Mouse (Mus musculus) stomach, embryonic 16.5 days (tissue): ENCODE data around the gene Prex1. TPM values are rescaled to one million over a fixed set of nuclear protein-coding genes. Genes with fewer than 3 reads are reported as not detected.
"Not testable (repeated sequence)": the region's sequence is repeated elsewhere in the genome, so short reads cannot be mapped to it uniquely, and the experiment has no call there.

Source experiments
- ATAC-seq: fragments of 200-750 bp; cut with Nextera tagmentation; 2 replicates; pipeline ENCODE4 v1.8.0; 2017; ENCODE audit warnings: moderate number of reproducible peaks, moderate TSS enrichment; ENCODE audit not compliant: insufficient read depth, low FRiP score
- H3K27ac ChIP-seq: fragments of 300-500 bp; sonication (generic); 2 replicates; pipeline ENCODE4 v1.5.1; 2014; ENCODE audit warnings: low read length
- H3K27me3 ChIP-seq: fragments of 300-500 bp; sonication (generic); 2 replicates; pipeline ENCODE4 v1.6.1; 2014; ENCODE audit warnings: low read length, control low read depth, mixed read lengths; ENCODE audit not compliant: control insufficient read depth, insufficient read depth
- H3K36me3 ChIP-seq: fragments of 300-500 bp; sonication (generic); 2 replicates; pipeline ENCODE4 v1.6.1; 2014; ENCODE audit warnings: low read length; ENCODE audit not compliant: control insufficient read depth, insufficient read depth
- H3K4me1 ChIP-seq: fragments of 300-500 bp; sonication (generic); 2 replicates; pipeline ENCODE4 v1.6.1; 2014; ENCODE audit warnings: low read length, control low read depth, mixed read lengths; ENCODE audit not compliant: control insufficient read depth, insufficient read depth
- H3K4me2 ChIP-seq: fragments of 300-500 bp; sonication (generic); 2 replicates; pipeline ENCODE4 v1.6.1; 2014; ENCODE audit warnings: low read depth, low read length, mixed read lengths
- H3K4me3 ChIP-seq: fragments of 300-500 bp; sonication (generic); replicated peaks from 2 replicates; pipeline ENCODE4 v1.5.1; 2014; ENCODE audit warnings: mild to moderate bottlenecking, low read length
- H3K9ac ChIP-seq: fragments of 300-500 bp; sonication (generic); 2 replicates; pipeline ENCODE4 v1.6.1; 2014; ENCODE audit warnings: low read length
- H3K9me3 ChIP-seq: fragments of 300-500 bp; sonication (generic); replicated peaks from 2 replicates; pipeline ENCODE4 v1.6.1; 2016; ENCODE audit warnings: low read length, control low read depth; ENCODE audit not compliant: control insufficient read depth
- WGBS: fragments of 180-500 bp; shearing (Covaris S2); extraction: QIAGEN DNeasy Blood & Tissue Kit; methylation state at CpG from one replicate; pipeline ENCODE4 v1.1.7; 2014; 5-methylcytosine and 5-hydroxymethylcytosine counted together
- polyA plus RNA-seq: library from polyadenylated mRNA; unstranded; fragments of >200 nt; fragmentation: Nextera tagmentation; extraction: Ambion mirVana; gene quantifications from 2 replicates; pipeline ENCODE4 v1.2.1, GENCODE M21; 2015

Gene Prex1
- polyA plus RNA-seq, 1 experiment from 2014 or later: 11.0 TPM

- ATAC-seq: no peak
- WGBS: 81% methylated on average over 6 of the region's 6 CpGs
- H3K4me3 ChIP-seq: no peak overlapping the region
These were observed 27.8 kb upstream of the Prex1 start for GRCm38 (mm10) chr2:166741445-166741844.

GRCm38 (mm10) chr2:166740396-166740795 lies 26.8 kb upstream of the Prex1 start:
- Histone ChIP-seq H3K27ac (no peak overlapping the region), H3K4me1 (0 out of 2 replicates have a peak, but pooled peaks cover 4% of the 10 kb centered on the region), H3K4me2 (no peak overlapping the region), H3K4me3 (no peak overlapping the region), H3K9me3 (no peaks in the 10 kb centered on the region), H3K9ac (no peak overlapping the region), H3K27me3 (no peaks in the 10 kb centered on the region), H3K36me3 (no peaks in the 10 kb centered on the region)
- 69% methylated on average over 6 of the region's 6 CpGs for WGBS
- ATAC-seq: no peak

More at GRCm38 (mm10) chr2:166741445-166741844, 27.8 kb upstream of the Prex1 start:
- H3K4me1 ChIP-seq: no peaks in the 10 kb centered on the region
- H3K9me3 ChIP-seq: no peaks in the 10 kb centered on the region
- no peak overlapping the region for H3K4me2 ChIP-seq
- H3K27me3 ChIP-seq: no peaks in the 10 kb centered on the region
- no peaks in the 10 kb centered on the region for H3K36me3 ChIP-seq
- no peak overlapping the region for H3K27ac ChIP-seq
- no peak overlapping the region for H3K9ac ChIP-seq

GRCm38 (mm10) chr2:166737307-166737706 lies 23.7 kb upstream of the Prex1 start:
- Histone ChIP-seq H3K27me3 (no peaks in the 10 kb centered on the region), H3K27ac (no peak overlapping the region), H3K4me1 (0 out of 2 replicates have a peak, but pooled peaks cover 4% of the 10 kb centered on the region), H3K4me3 (no peak overlapping the region), H3K4me2 (no peak overlapping the region), H3K36me3 (no peaks in the 10 kb centered on the region), H3K9me3 (no peaks in the 10 kb centered on the region), H3K9ac (no peak overlapping the region)
- WGBS: 64% methylated on average over 7 of the region's 7 CpGs
- no peak for ATAC-seq

GRCm38 (mm10) chr2:166735469-166736001 lies 21.9 kb upstream of the Prex1 start:
- H3K9me3 ChIP-seq: no peaks in the 10 kb centered on the region
- no peaks in the 10 kb centered on the region for H3K36me3 ChIP-seq
- WGBS: 30% methylated on average over 15 of the region's 15 CpGs
- H3K27ac ChIP-seq: no peak overlapping the region
- H3K4me1 ChIP-seq: 0 out of 2 replicates have a peak, but pooled peaks cover 4% of the 10 kb centered on the region
- H3K9ac ChIP-seq: no peak overlapping the region; the same call in 1 of the 2 replicates
- peak overlapping the region; percentile 40; the same call in 1 of the 2 replicates for H3K4me2 ChIP-seq
- H3K27me3 ChIP-seq: no peaks in the 10 kb centered on the region
- peak; percentile 12; the same call in 1 of the 2 replicates for ATAC-seq
- peak overlapping the region; percentile 21 for H3K4me3 ChIP-seq

GRCm38 (mm10) chr2:166732860-166733259 lies 19.2 kb upstream of the Prex1 start:
- Histone ChIP-seq H3K4me3 (no peak overlapping the region), H3K4me2 (no peak overlapping the region), H3K4me1 (peaks cover 12% of the 10 kb centered on the region; the same call in 1 of the 2 replicates), H3K9ac (no peak overlapping the region), H3K27me3 (no peaks in the 10 kb centered on the region), H3K9me3 (no peaks in the 10 kb centered on the region), H3K36me3 (no peaks in the 10 kb centered on the region), H3K27ac (no peak overlapping the region)
- WGBS: 87% methylated on average over 2 of the region's 2 CpGs
- no peak for ATAC-seq

- Histone ChIP-seq H3K4me2 (no peak overlapping the region), H3K4me3 (no peak overlapping the region), H3K4me1 (peaks cover 12% of the 10 kb centered on the region; the same call in 1 of the 2 replicates), H3K27me3 (no peaks in the 10 kb centered on the region), H3K36me3 (no peaks in the 10 kb centered on the region), H3K9ac (no peak overlapping the region), H3K27ac (no peak overlapping the region), H3K9me3 (no peaks in the 10 kb centered on the region)
- ATAC-seq: no peak
- WGBS: 85% methylated on average over 4 of the region's 4 CpGs
These were observed 18.5 kb upstream of the Prex1 start for GRCm38 (mm10) chr2:166732146-166732545.

GRCm38 (mm10) chr2:166731102-166731883 lies 17.7 kb upstream of the Prex1 start:
- WGBS: 71% methylated on average over 1 of the region's 1 CpGs

GRCm38 (mm10) chr2:166730567-166730915 lies 16.9 kb upstream of the Prex1 start:
- Histone ChIP-seq H3K4me3 (no peak overlapping the region), H3K9me3 (no peaks in the 10 kb centered on the region), H3K27me3 (no peaks in the 10 kb centered on the region), H3K4me2 (no peak overlapping the region), H3K4me1 (peaks cover 9% of the 10 kb centered on the region; the same call in 1 of the 2 replicates), H3K36me3 (no peaks in the 10 kb centered on the region), H3K27ac (peak overlapping the region; percentile 85), H3K9ac (peak overlapping the region; percentile 12; the same call in 1 of the 2 replicates)
- WGBS: 59% methylated on average over 6 of the region's 6 CpGs
- ATAC-seq: no peak

More at GRCm38 (mm10) chr2:166731102-166731883, 17.7 kb upstream of the Prex1 start:
- H3K36me3 ChIP-seq, H3K4me2 ChIP-seq, H3K4me3 ChIP-seq, H3K9me3 ChIP-seq, H3K9ac ChIP-seq, ATAC-seq, H3K27me3 ChIP-seq, H3K27ac ChIP-seq: not testable (repeated sequence)
- peaks cover 12% of the 10 kb centered on the region; the same call in 1 of the 2 replicates for H3K4me1 ChIP-seq
